Mouse (Mus musculus): ENCODE measurements around the gene Lrp2.

- TF ChIP-seq MXI1 (IDR thresholded peaks at IDR 0.05; ENCODE audit: low read depth, low read length) (no peak), POLR2A (IDR thresholded peaks at IDR 0.05; ENCODE audit: low read depth, low read length) (no peak), NELFE (IDR thresholded peaks at IDR 0.05; ENCODE audit: low read depth, low read length) (no peak), MYC (IDR thresholded peaks at IDR 0.05; ENCODE audit: low read depth, low read length) (no peak), E2F4 (IDR thresholded peaks at IDR 0.05; ENCODE audit: insufficient replicate concordance, low read depth, low read length) (no peak), ZMIZ1 (IDR thresholded peaks at IDR 0.05; ENCODE audit: low read depth, low read length) (no peak), CTCF (conservative IDR thresholded peaks at IDR 0.05 in 1 of 2, IDR thresholded peaks at IDR 0.05 in 1 of 2; ENCODE audit: low read depth in 2 of 2, low read length in 2 of 2) (no peak), SMC3 (IDR thresholded peaks at IDR 0.05; ENCODE audit: low read depth, low read length) (no peak)
Observed at GRCm38 (mm10) chr2:69414539-69414938, 171.3 kb downstream of the Lrp2 start.
